Mouse (Mus musculus): ENCODE measurements around the gene Clock. TPM values are rescaled to one million over a fixed set of nuclear protein-coding genes. Genes with fewer than 3 reads are reported as not detected.

Gene Clock
- total RNA-seq, 2 experiments from 2014 or later = 42.5 to 43.2 TPM

Other genes starting within 250 kb of the Clock start
- gene Srd5a3, start 164.5 kb downstream of the Clock start, total RNA-seq (2021) = 10 to 100 TPM; 16.0 to 19.5 TPM
- 10 to 100 TPM; 44.1 to 46.9 TPM for gene Tmem165, start 120.9 kb downstream of the Clock start, total RNA-seq (2021)
- gene Pdcl2, start 26.4 kb upstream of the Clock start, total RNA-seq (2021) = not detected
- not detected for gene Nmu, start 59.0 kb upstream of the Clock start, total RNA-seq (2021)
- under 1 TPM in 1 of 2 experiments, not detected in 1; 0.77 TPM for gene Gm7271, start 179.2 kb upstream of the Clock start, total RNA-seq (2021)
- 10 to 100 TPM; 66.0 to 68.7 TPM for gene Exoc1, start 224.5 kb upstream of the Clock start, total RNA-seq (2021)